Mouse (Mus musculus) heart, embryonic 12.5 days (tissue): Measurements from ENCODE around the gene Pdia3. TPM values are rescaled to one million over a fixed set of nuclear protein-coding genes. Genes with fewer than 3 reads are reported as not detected.
"Not testable (repeated sequence)": the region's sequence is repeated elsewhere in the genome, so short reads cannot be mapped to it uniquely, and the experiment has no call there.

Experiments
- ATAC-seq: fragments of 200-750 bp; cut with Nextera tagmentation; 2 replicates; pipeline ENCODE4 v1.8.0; 2017; ENCODE audit warnings: moderate TSS enrichment, moderate library complexity; ENCODE audit not compliant: insufficient number of reproducible peaks, low FRiP score
- H3K27ac ChIP-seq: fragments of 300-500 bp; sonication (generic); 2 replicates; pipeline ENCODE4 v1.5.1; 2016; ENCODE audit warnings: mild to moderate bottlenecking, moderate library complexity; ENCODE audit not compliant: poor library complexity, severe bottlenecking
- H3K27me3 ChIP-seq: fragments of 300-500 bp; sonication (generic); replicated peaks from 2 replicates; pipeline ENCODE4 v1.6.1; 2016; ENCODE audit warnings: mild to moderate bottlenecking, moderate library complexity
- H3K36me3 ChIP-seq: fragments of 300-500 bp; sonication (generic); 2 replicates; pipeline ENCODE4 v1.6.1; 2016; ENCODE audit warnings: mild to moderate bottlenecking, moderate library complexity
- H3K4me1 ChIP-seq: fragments of 300-500 bp; sonication (generic); replicated peaks from 2 replicates; pipeline ENCODE4 v1.6.1; 2016; ENCODE audit warnings: mild to moderate bottlenecking
- H3K4me2 ChIP-seq: fragments of 300-500 bp; sonication (generic); 2 replicates; pipeline ENCODE4 v1.6.1; 2016; ENCODE audit warnings: mild to moderate bottlenecking, moderate library complexity
- H3K4me3 ChIP-seq: fragments of 300-500 bp; sonication (generic); 2 replicates; pipeline ENCODE4 v1.5.1; 2016; ENCODE audit warnings: mild to moderate bottlenecking
- H3K9ac ChIP-seq: fragments of 300-500 bp; sonication (generic); 2 replicates; pipeline ENCODE4 v1.6.1; 2016; ENCODE audit warnings: mild to moderate bottlenecking, moderate library complexity
- H3K9me3 ChIP-seq: fragments of 300-500 bp; sonication (generic); replicated peaks from 2 replicates; pipeline ENCODE4 v1.6.1; 2016; ENCODE audit warnings: mild to moderate bottlenecking, moderate library complexity
- WGBS: fragments of 180-500 bp; shearing (Covaris S2); methylation state at CpG from one replicate; pipeline ENCODE4 v1.1.7; 2016; 5-methylcytosine and 5-hydroxymethylcytosine counted together
- polyA plus RNA-seq: library from polyadenylated mRNA; unstranded; fragments of >200 nt; fragmentation: Nextera tagmentation; extraction: Ambion mirVana; gene quantifications from 2 replicates; pipeline ENCODE4 v1.2.1, GENCODE M21; 2016

Pdia3 gene
- 643 and 651 TPM in 2 replicates for polyA plus RNA-seq

- H3K27ac ChIP-seq = peak within 1 kb of the TSS; percentile 96
- ATAC-seq = peak; percentile 99
- WGBS = under 1% methylated on average over 65 of the region's 68 CpGs
Measured at GRCm38 (mm10) chr2:121413387-121414042, at the start of gene Pdia3, which contains the start of gene Catsper2. TSS of gene Pdia3 (plus strand) at chr2:121413775. TSS of gene Catsper2 (minus strand) at chr2:121413792.

GRCm38 (mm10) chr2:121368831-121369230, 44.7 kb upstream of the Pdia3 start:
- Histone ChIP-seq H3K4me3 (no peak overlapping the region), H3K4me1 (no peaks in the 10 kb centered on the region), H3K27ac (no peak overlapping the region), H3K27me3 (no peaks in the 10 kb centered on the region; the same call in 1 of the 2 replicates), H3K9me3 (no peaks in the 10 kb centered on the region), H3K4me2 (no peak overlapping the region), H3K36me3 (no peaks in the 10 kb centered on the region), H3K9ac (no peak overlapping the region)
- 90% methylated on average over 2 of the region's 2 CpGs for WGBS
- ATAC-seq = no peak

More at GRCm38 (mm10) chr2:121413387-121414042, at the start of gene Pdia3, which contains the start of gene Catsper2:
- peaks cover 26% of the 10 kb centered on the region for H3K4me1 ChIP-seq
- H3K9ac ChIP-seq = peak within 1 kb of the TSS; percentile 95
- no peaks in the 10 kb centered on the region for H3K9me3 ChIP-seq
- H3K4me3 ChIP-seq = peak within 1 kb of the TSS; percentile 95
- no peaks in the 10 kb centered on the region for H3K27me3 ChIP-seq
- H3K4me2 ChIP-seq = peak within 1 kb of the TSS; percentile 71
- H3K36me3 ChIP-seq = peaks cover 19% of the 10 kb centered on the region

- 79% methylated on average over 5 of the region's 5 CpGs for WGBS
- H3K9ac ChIP-seq = no peak overlapping the region
- H3K4me3 ChIP-seq = no peak overlapping the region
- no peaks in the 10 kb centered on the region for H3K9me3 ChIP-seq
- no peaks in the 10 kb centered on the region for H3K4me1 ChIP-seq
- ATAC-seq = no peak
- H3K36me3 ChIP-seq = no peaks in the 10 kb centered on the region
- H3K4me2 ChIP-seq = no peak overlapping the region
- peaks cover 4% of the 10 kb centered on the region for H3K27me3 ChIP-seq
- no peak overlapping the region for H3K27ac ChIP-seq
Measured at GRCm38 (mm10) chr2:121370921-121371320, 42.7 kb upstream of the Pdia3 start.

GRCm38 (mm10) chr2:121372266-121372665, 41.3 kb upstream of the Pdia3 start:
- Histone ChIP-seq H3K4me1 (no peaks in the 10 kb centered on the region), H3K36me3 (no peaks in the 10 kb centered on the region), H3K9me3 (no peaks in the 10 kb centered on the region), H3K27me3 (peaks cover 15% of the 10 kb centered on the region), H3K4me3 (no peak overlapping the region), H3K9ac (no peak overlapping the region), H3K4me2 (no peak overlapping the region), H3K27ac (no peak overlapping the region)
- WGBS = 65% methylated on average over 3 of the region's 3 CpGs
- ATAC-seq = no peak

- Histone ChIP-seq H3K9ac (no peak overlapping the region), H3K27ac (no peak overlapping the region), H3K4me2 (no peak overlapping the region), H3K4me1 (no peaks in the 10 kb centered on the region), H3K27me3 (peaks cover 18% of the 10 kb centered on the region; the same call in 1 of the 2 replicates), H3K36me3 (no peaks in the 10 kb centered on the region), H3K9me3 (no peaks in the 10 kb centered on the region), H3K4me3 (no peak overlapping the region)
- WGBS = 51% methylated on average over 2 of the region's 2 CpGs
- ATAC-seq = no peak
Measured at GRCm38 (mm10) chr2:121374766-121375165, 38.8 kb upstream of the Pdia3 start.

- not testable (repeated sequence) for H3K9me3 ChIP-seq, H3K27ac ChIP-seq, H3K4me2 ChIP-seq, H3K4me3 ChIP-seq, H3K27me3 ChIP-seq, H3K9ac ChIP-seq, H3K36me3 ChIP-seq, ATAC-seq, H3K4me1 ChIP-seq
- WGBS = 89% methylated on average over 17 of the region's 17 CpGs
Measured at GRCm38 (mm10) chr2:121386961-121387575, 26.5 kb upstream of the Pdia3 start, which contains the start of gene Strc. TSS of gene Strc (minus strand) at chr2:121387168.

GRCm38 (mm10) chr2:121396624-121397023, 17.0 kb upstream of the Pdia3 start:
- no peak for ATAC-seq
- Histone ChIP-seq H3K9me3 (no peaks in the 10 kb centered on the region), H3K4me2 (no peak overlapping the region), H3K27ac (no peak overlapping the region), H3K27me3 (no peaks in the 10 kb centered on the region), H3K36me3 (no peaks in the 10 kb centered on the region), H3K9ac (no peak overlapping the region), H3K4me1 (no peaks in the 10 kb centered on the region), H3K4me3 (no peak overlapping the region)
- WGBS = 17% methylated on average over 8 of the region's 8 CpGs

GRCm38 (mm10) chr2:121403296-121403695, 10.3 kb upstream of the Pdia3 start:
- H3K36me3 ChIP-seq = no peaks in the 10 kb centered on the region
- no peak overlapping the region for H3K4me3 ChIP-seq
- no peak overlapping the region for H3K9ac ChIP-seq
- no peak overlapping the region for H3K4me2 ChIP-seq
- H3K27me3 ChIP-seq = no peaks in the 10 kb centered on the region
- H3K9me3 ChIP-seq = peaks cover 2% of the 10 kb centered on the region; the same call in 1 of the 2 replicates
- no peak overlapping the region for H3K27ac ChIP-seq
- no peaks in the 10 kb centered on the region for H3K4me1 ChIP-seq
- no peak for ATAC-seq

GRCm38 (mm10) chr2:121408160-121408559, 5.4 kb upstream of the Pdia3 start:
- Histone ChIP-seq H3K9me3 (peaks cover 3% of the 10 kb centered on the region; the same call in 1 of the 2 replicates), H3K4me3 (no peak overlapping the region), H3K36me3 (no peaks in the 10 kb centered on the region), H3K4me2 (no peak overlapping the region), H3K27me3 (no peaks in the 10 kb centered on the region), H3K9ac (no peak overlapping the region), H3K27ac (no peak overlapping the region), H3K4me1 (peaks cover 2% of the 10 kb centered on the region; the same call in 1 of the 2 replicates)
- WGBS = 35% methylated on average over 4 of the region's 4 CpGs
- no peak for ATAC-seq

- whole genome bisulfite sequencing = 12% methylated on average over 4 of the region's 4 CpGs
- Histone ChIP-seq H3K36me3 (peaks cover 14% of the 10 kb centered on the region), H3K4me1 (peaks cover 25% of the 10 kb centered on the region), H3K9me3 (peaks cover 3% of the 10 kb centered on the region; the same call in 1 of the 2 replicates), H3K4me2 (peak overlapping the region; percentile 71), H3K27me3 (no peaks in the 10 kb centered on the region), H3K9ac (peak overlapping the region; percentile 95), H3K4me3 (peak overlapping the region; percentile 95), H3K27ac (peak overlapping the region; percentile 96)
- no peak; the same call in 1 of the 2 replicates for ATAC-seq
Measured at GRCm38 (mm10) chr2:121412843-121413386, 660 bp upstream of the Pdia3 start.

- Histone ChIP-seq H3K4me2 (peak overlapping the region; percentile 71), H3K4me1 (peaks cover 26% of the 10 kb centered on the region), H3K27ac (peak overlapping the region; percentile 96), H3K9me3 (no peaks in the 10 kb centered on the region), H3K27me3 (no peaks in the 10 kb centered on the region), H3K9ac (peak overlapping the region; percentile 95), H3K4me3 (peak overlapping the region; percentile 95), H3K36me3 (peaks cover 26% of the 10 kb centered on the region)
- WGBS = under 1% methylated on average over 32 of the region's 32 CpGs
- ATAC-seq = peak; percentile 69
Measured at GRCm38 (mm10) chr2:121414139-121414685, 637 bp downstream of the Pdia3 start.
